Comparison of ENCODE assay signal across 8 mouse cellular contexts in the genomic region with DNA sequence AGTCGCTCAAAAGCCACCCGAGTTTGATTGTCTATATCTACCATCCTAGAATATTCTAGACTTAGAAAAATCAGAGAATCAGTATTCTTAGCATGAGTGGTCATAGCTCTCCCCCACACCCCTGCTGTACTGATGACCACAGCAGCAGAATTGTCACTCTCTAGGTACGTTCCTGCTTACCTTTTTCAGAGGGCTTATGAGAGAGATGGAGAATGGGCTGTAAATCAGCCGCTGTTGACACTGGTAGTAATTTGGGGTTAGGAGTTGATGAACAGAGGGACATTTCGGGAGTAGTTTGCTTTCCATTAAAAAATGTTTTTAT. TPM values are rescaled to one million over a fixed set of nuclear protein-coding genes. Genes with fewer than 3 reads are reported as not detected.
DNase-seq lines count a peak whose midpoint lies in the region; ATAC-seq and TF ChIP-seq lines count a peak whose summit lies in the region.

No protein-coding gene starts in this region.

- peak overlapping the region; percentile 50 for H3K4me2 ChIP-seq in heart, postnatal 0 days (ENCODE audit: low read depth, low read length)
- peak overlapping the region; percentile 56 for H3K4me2 ChIP-seq in embryonic facial prominence, embryonic 14.5 days (ENCODE audit: low read depth, low read length)
- H3K4me2 ChIP-seq in intestine, embryonic 15.5 days (replicated peaks): peak overlapping the region; percentile 51
- peak overlapping the region; percentile 35 for H3K4me2 ChIP-seq in midbrain, embryonic 15.5 days

- H3K36me3 ChIP-seq in heart, postnatal 0 days (replicated peaks; ENCODE audit: control insufficient read depth, insufficient read depth, low read length): no peaks in the 10 kb centered on the region
- no peaks in the 10 kb centered on the region for H3K36me3 ChIP-seq in embryonic facial prominence, embryonic 14.5 days (ENCODE audit: control insufficient read depth, insufficient read depth, low read length)
- H3K36me3 ChIP-seq in intestine, embryonic 15.5 days: no peaks in the 10 kb centered on the region
- no peaks in the 10 kb centered on the region for H3K36me3 ChIP-seq in midbrain, embryonic 15.5 days (replicated peaks)

- no peak for TF ChIP-seq CTCF in heart, postnatal 0 days (IDR thresholded peaks at IDR 0.05; ENCODE audit: low read depth)

- no peak overlapping the region for H3K27ac ChIP-seq in heart, postnatal 0 days (ENCODE audit: low read depth)
- 0 out of 2 replicates have a peak overlapping the region, but pooled peaks have one; percentile 39 for H3K27ac ChIP-seq in embryonic facial prominence, embryonic 14.5 days (replicated peaks; ENCODE audit: low read depth, low read length)
- H3K27ac ChIP-seq in intestine, embryonic 15.5 days: no peak overlapping the region
- H3K27ac ChIP-seq in midbrain, embryonic 15.5 days: no peak overlapping the region

- H3K4me3 ChIP-seq in heart, postnatal 0 days (ENCODE audit: low read depth, low read length): 0 out of 2 replicates have a peak overlapping the region, but pooled peaks have one; percentile 10
- H3K4me3 ChIP-seq in embryonic facial prominence, embryonic 14.5 days (ENCODE audit: low read depth, low read length): peak overlapping the region; percentile 25
- H3K4me3 ChIP-seq in intestine, embryonic 15.5 days (replicated peaks): no peak overlapping the region; the same call in 1 of the 2 replicates
- H3K4me3 ChIP-seq in midbrain, embryonic 15.5 days: peak overlapping the region; percentile 13; the same call in 1 of the 2 replicates

- no peaks in the 10 kb centered on the region for H3K27me3 ChIP-seq in heart, postnatal 0 days (ENCODE audit: control insufficient read depth, insufficient read depth, low read length)
- H3K27me3 ChIP-seq in embryonic facial prominence, embryonic 14.5 days (replicated peaks; ENCODE audit: control insufficient read depth, insufficient read depth, low read length): no peaks in the 10 kb centered on the region
- no peaks in the 10 kb centered on the region for H3K27me3 ChIP-seq in intestine, embryonic 15.5 days (replicated peaks)
- no peaks in the 10 kb centered on the region for H3K27me3 ChIP-seq in midbrain, embryonic 15.5 days (replicated peaks)

- intact Hi-C loops in heart, postnatal 25 days (cut with DNase I): no loop called here

- ATAC-seq in heart, postnatal 0 days (ENCODE audit: insufficient read depth, low read depth): no peak
- ATAC-seq in embryonic facial prominence, embryonic 14.5 days (ENCODE audit: low read depth): peak; percentile 30
- ATAC-seq in intestine, embryonic 15.5 days: peak; percentile 65
- peak; percentile 40 for ATAC-seq in midbrain, embryonic 15.5 days (replicated peaks)
- ATAC-seq in inflammation-experienced regulatory T-cells, adult 6 months: no peak

- H3K9ac ChIP-seq in heart, postnatal 0 days (replicated peaks; ENCODE audit: low read depth, low read length): no peak overlapping the region
- H3K9ac ChIP-seq in embryonic facial prominence, embryonic 14.5 days (ENCODE audit: low read depth, low read length): peak overlapping the region; percentile 47
- H3K9ac ChIP-seq in intestine, embryonic 15.5 days: 0 out of 2 replicates have a peak overlapping the region, but pooled peaks have one; percentile 0
- H3K9ac ChIP-seq in midbrain, embryonic 15.5 days: no peak overlapping the region

- WGBS in heart, postnatal 0 days: 33% methylated on average over 5 of the region's 5 CpGs
- 30% methylated on average over 5 of the region's 5 CpGs for WGBS in embryonic facial prominence, embryonic 14.5 days
- WGBS in intestine, embryonic 15.5 days: 19% methylated on average over 5 of the region's 5 CpGs
- 29% methylated on average over 5 of the region's 5 CpGs for WGBS in midbrain, embryonic 15.5 days

- peaks cover 6% of the 10 kb centered on the region for H3K4me1 ChIP-seq in heart, postnatal 0 days (ENCODE audit: control insufficient read depth, insufficient read depth)
- H3K4me1 ChIP-seq in embryonic facial prominence, embryonic 14.5 days (ENCODE audit: control insufficient read depth, insufficient read depth, low read length): 0 out of 2 replicates have a peak, but pooled peaks cover 5% of the 10 kb centered on the region
- H3K4me1 ChIP-seq in intestine, embryonic 15.5 days (replicated peaks): no peaks in the 10 kb centered on the region; the same call in 1 of the 2 replicates
- 0 out of 2 replicates have a peak, but pooled peaks cover 5% of the 10 kb centered on the region for H3K4me1 ChIP-seq in midbrain, embryonic 15.5 days

- H3K9me3 ChIP-seq in heart, postnatal 0 days (replicated peaks; ENCODE audit: control insufficient read depth, low read length): no peaks in the 10 kb centered on the region
- H3K9me3 ChIP-seq in embryonic facial prominence, embryonic 14.5 days (ENCODE audit: control insufficient read depth, low read length): no peaks in the 10 kb centered on the region
- H3K9me3 ChIP-seq in intestine, embryonic 15.5 days: no peaks in the 10 kb centered on the region
- H3K9me3 ChIP-seq in midbrain, embryonic 15.5 days: no peaks in the 10 kb centered on the region

- DNase-seq in heart, postnatal 0 days (ENCODE audit: low spot score): no peak
- no peak for DNase-seq in heart, postnatal 25 days (ENCODE audit: low spot score)
- DNase-seq in embryonic facial prominence, embryonic 14.5 days (ENCODE audit: low spot score): no peak
- DNase-seq in urinary bladder, postnatal 25 days (ENCODE audit: low spot score): no peak
- DNase-seq in right cerebral cortex, postnatal 4 days: no peak

- TF ChIP-seq EP300 in heart, postnatal 0 days (IDR thresholded peaks at IDR 0.05; ENCODE audit: low read depth): no peak

RNA-seq across cellular contexts. Expression of a gene that starts 21.3 kb away (rescaled TPM):
- total RNA-seq in heart, postnatal 0 days (2014; rRNA removed; ENCODE audit: low replicate concordance): 12.6 and 14.9 TPM in 2 replicates
- 17.5 and 20.9 TPM in 2 replicates for polyA plus RNA-seq in heart, postnatal 0 days (2015; fragmentation: Nextera tagmentation; extraction: Ambion mirVana)
- total RNA-seq in heart, postnatal 25 days (2021): 10 to 100 TPM; 27.3 to 34.0 TPM
- 25.2 and 29.2 TPM in 2 replicates for polyA plus RNA-seq in embryonic facial prominence, embryonic 14.5 days (2014; fragmentation: Nextera tagmentation; extraction: Ambion mirVana)
- 29.1 and 29.3 TPM in 2 replicates for polyA plus RNA-seq in intestine, embryonic 15.5 days (2015; fragmentation: Nextera tagmentation; extraction: Ambion mirVana)
- polyA plus RNA-seq in midbrain, embryonic 15.5 days (2015; fragmentation: Nextera tagmentation; extraction: Ambion mirVana): 175 and 192 TPM in 2 replicates
- polyA plus RNA-seq in inflammation-experienced regulatory T-cells, adult 6 months (2017; shearing (Covaris generic)): 1 to 10 TPM; 1.1 to 2.8 (median 2.7) TPM

RNA-seq across cellular contexts. Expression of a gene that starts 51.8 kb away (rescaled TPM):
- total RNA-seq in heart, postnatal 0 days (2014; rRNA removed; ENCODE audit: low replicate concordance): 14.8 and 26.0 TPM in 2 replicates
- 22.5 TPM in 2 replicates for polyA plus RNA-seq in heart, postnatal 0 days (2015; fragmentation: Nextera tagmentation; extraction: Ambion mirVana)
- 10 to 100 TPM; 23.5 to 25.9 TPM for total RNA-seq in heart, postnatal 25 days (2021)
- 41.5 and 44.2 TPM in 2 replicates for polyA plus RNA-seq in embryonic facial prominence, embryonic 14.5 days (2014; fragmentation: Nextera tagmentation; extraction: Ambion mirVana)
- 48.7 and 52.2 TPM in 2 replicates for polyA plus RNA-seq in intestine, embryonic 15.5 days (2015; fragmentation: Nextera tagmentation; extraction: Ambion mirVana)
- polyA plus RNA-seq in midbrain, embryonic 15.5 days (2015; fragmentation: Nextera tagmentation; extraction: Ambion mirVana): 27.3 and 27.7 TPM in 2 replicates
- 10 to 100 TPM; 36.2 to 40.6 (median 39.9) TPM for polyA plus RNA-seq in inflammation-experienced regulatory T-cells, adult 6 months (2017; shearing (Covaris generic))

Comparison
In these comparisons a context has a peak if more than half of its experiments do, and no peak if none do; other contexts are left out.
1. ATAC-seq: peak in embryonic facial prominence, embryonic 14.5 days (single experiment), intestine, embryonic 15.5 days (single experiment) and midbrain, embryonic 15.5 days (single experiment); none in heart, postnatal 0 days (single experiment) and inflammation-experienced regulatory T-cells, adult 6 months (single experiment).
2. H3K9ac ChIP-seq: peak in embryonic facial prominence, embryonic 14.5 days (single experiment) and intestine, embryonic 15.5 days (single experiment); none in heart, postnatal 0 days (single experiment) and midbrain, embryonic 15.5 days (single experiment).
3. Peak in every context shown above with its lines, with median percentiles within 50 percentile points of each other: H3K4me2 ChIP-seq.